Mouse (Mus musculus) mesoderm, embryonic 11.5 days (tissue): ENCODE results near the gene Tmem131l.

Experiments
- DNase-seq: peaks from one replicate; pipeline ENCODE4 v3.0.0-alpha.2; 2012; ENCODE audit warnings: low read depth, low spot score

Tmem131l gene

GRCm38 (mm10) chr3:84039646-84040475 is at the start of gene Tmem131l:
TSS of gene Tmem131l (minus strand) at chr3:84040175.
- peak; percentile 93 for DNase-seq

DNA sequence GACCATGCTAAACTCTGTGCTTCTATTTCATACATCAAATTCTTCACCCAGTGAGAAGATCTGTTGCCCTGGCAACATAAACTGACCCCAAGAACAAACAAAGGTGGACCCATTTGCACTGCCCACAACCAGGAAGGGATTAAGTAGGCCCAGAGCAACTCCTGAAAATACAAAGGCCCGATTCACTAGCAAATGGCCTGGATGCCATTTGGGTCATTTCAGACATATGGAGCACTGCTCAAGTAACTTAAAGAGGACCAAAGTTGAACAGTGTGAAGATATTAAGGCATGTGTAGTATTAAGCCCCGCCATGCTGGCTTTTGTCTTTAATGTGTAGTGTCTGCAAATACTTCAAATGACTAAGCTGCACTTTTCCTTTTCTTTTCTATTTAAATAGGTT is 46.9 kb upstream of the Tmem131l start:
- peak; percentile 34 for DNase-seq

DNA sequence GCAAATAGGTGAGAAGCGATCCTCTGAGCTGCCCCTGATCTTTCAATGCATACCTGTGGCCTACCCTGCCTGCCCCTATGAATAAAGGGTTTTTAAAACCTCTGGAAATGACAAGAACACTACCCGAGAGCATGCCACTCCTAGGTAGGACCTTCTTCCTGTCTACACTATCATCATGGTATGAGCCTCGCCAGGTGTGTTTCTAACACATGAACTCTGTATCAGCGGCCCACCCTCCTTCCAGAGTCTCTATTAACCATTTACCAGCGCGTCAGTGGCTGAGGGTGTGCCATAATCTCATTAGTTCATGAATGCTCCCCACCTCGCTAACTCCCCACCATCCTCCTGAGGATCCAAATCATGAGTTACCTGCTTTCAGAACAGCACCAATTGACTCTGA is 46.4 kb upstream of the Tmem131l start:
- DNase-seq = no peak

DNA sequence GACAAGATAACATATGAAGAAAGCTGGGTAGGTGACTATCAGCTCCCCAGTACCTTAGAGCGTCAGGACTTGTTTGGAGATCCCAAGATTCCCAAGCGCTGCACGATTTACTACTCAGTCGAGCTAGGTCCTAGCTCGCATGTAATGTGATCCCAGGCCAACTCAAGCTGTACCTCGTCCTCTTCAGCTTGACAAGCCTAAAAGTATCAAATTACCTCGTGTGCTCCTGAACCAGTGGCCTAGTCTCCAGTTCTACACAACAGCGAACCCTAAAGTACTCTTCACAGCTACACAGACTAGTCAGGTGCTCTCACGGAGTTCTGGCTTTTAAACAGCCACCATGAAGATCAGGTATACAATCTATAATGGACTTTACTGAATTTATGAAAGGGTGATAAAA is 45.5 kb upstream of the Tmem131l start:
- peak; percentile 62 for DNase-seq

GRCm38 (mm10) chr3:84081208-84081722 is 41.3 kb upstream of the Tmem131l start:
- DNase-seq = no peak

- DNase-seq = no peak
These were observed 40.1 kb upstream of the Tmem131l start for GRCm38 (mm10) chr3:84080074-84080473.

- no peak for DNase-seq
These were observed 37.5 kb upstream of the Tmem131l start for GRCm38 (mm10) chr3:84077505-84077904.

DNA sequence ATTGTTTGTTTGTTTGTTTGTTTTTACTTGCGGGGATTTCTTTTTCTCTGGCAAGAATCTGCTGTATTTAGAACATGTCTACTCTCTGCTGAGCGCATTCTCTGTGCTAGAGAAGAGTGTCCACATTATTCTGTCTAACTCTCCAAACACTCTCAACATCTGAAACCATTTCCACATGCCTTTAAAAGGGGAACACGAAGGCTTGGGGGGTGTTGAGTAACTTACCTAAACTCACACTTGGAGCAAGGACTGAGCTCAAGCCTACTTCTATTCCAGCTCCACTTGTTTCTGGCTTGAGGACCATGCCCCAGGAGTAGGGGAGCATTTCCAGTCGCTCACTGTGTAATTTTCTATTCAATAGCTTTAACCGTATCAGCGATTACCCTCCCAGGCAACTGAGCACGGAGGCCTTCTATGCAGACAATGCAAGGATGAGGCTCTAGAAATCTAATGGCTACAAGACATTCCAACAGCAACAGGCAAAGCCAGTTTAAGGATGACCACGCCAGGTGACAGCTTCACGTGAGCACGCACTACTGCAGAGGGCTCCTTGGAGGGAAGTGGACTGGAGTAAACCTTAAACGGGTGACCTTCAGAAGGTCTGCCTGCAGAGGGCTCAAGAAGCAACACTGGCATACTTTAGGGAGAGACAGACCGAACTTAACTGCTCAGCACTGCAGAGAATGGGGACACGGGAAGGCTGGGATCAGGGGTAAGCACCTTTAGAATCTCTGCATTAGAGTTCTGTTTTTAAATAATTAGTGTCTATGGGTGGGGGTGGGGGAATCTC is 36.8 kb upstream of the Tmem131l start:
- DNase-seq = no peak

- no peak for DNase-seq
These were observed 35.5 kb upstream of the Tmem131l start for GRCm38 (mm10) chr3:84075516-84075915.

GRCm38 (mm10) chr3:84074777-84075176 is 34.8 kb upstream of the Tmem131l start:
- DNase-seq = no peak

- no peak for DNase-seq
These were observed 31.7 kb upstream of the Tmem131l start for GRCm38 (mm10) chr3:84071641-84072040.

- DNase-seq = no peak
These were observed 30.8 kb upstream of the Tmem131l start for GRCm38 (mm10) chr3:84070811-84071210.

DNA sequence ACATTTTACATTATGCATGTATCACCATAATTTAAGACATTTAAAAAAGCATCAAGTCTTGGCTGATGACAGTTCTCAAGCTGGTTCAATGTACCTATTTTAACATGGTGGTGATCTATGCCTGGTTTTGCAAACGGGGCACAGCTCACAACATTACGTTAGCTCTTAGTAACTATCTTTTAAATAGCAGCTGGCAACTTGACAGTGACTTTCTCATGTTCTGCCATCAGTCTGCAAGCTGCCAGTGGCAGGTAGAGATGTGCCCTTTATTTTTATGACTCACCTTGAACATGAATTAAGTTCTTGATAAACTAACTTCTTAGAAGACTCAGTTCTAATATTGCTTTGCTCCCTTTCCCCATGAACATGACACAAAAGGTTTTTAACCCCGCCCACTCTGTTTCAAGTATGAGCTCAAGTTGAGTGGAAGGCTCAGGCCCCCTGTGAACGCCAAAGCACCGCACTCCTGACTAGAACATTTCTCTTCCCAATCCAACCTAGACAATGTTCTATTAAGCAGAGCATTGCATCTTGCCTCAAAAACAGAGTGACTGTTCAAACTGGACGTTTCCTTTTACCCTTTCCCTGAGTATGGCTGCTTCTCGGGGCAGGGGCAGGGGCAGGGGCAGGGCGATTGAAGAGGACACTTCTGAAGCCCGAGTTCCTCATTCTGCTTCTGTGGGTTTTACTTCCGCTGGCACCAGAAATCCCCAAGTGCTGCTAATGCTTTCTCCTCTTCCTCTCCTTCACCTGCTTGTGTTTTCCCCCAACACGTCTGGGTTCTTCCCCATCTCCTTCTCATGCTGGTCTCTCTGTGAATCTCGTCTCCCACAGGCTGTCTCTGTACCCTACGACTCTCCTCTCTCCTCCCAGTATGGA is 29.1 kb upstream of the Tmem131l start:
- no peak for DNase-seq

GRCm38 (mm10) chr3:84065825-84066224 is 25.9 kb upstream of the Tmem131l start:
- DNase-seq = no peak

GRCm38 (mm10) chr3:84063369-84063914 is 23.5 kb upstream of the Tmem131l start:
- DNase-seq = no peak

DNA sequence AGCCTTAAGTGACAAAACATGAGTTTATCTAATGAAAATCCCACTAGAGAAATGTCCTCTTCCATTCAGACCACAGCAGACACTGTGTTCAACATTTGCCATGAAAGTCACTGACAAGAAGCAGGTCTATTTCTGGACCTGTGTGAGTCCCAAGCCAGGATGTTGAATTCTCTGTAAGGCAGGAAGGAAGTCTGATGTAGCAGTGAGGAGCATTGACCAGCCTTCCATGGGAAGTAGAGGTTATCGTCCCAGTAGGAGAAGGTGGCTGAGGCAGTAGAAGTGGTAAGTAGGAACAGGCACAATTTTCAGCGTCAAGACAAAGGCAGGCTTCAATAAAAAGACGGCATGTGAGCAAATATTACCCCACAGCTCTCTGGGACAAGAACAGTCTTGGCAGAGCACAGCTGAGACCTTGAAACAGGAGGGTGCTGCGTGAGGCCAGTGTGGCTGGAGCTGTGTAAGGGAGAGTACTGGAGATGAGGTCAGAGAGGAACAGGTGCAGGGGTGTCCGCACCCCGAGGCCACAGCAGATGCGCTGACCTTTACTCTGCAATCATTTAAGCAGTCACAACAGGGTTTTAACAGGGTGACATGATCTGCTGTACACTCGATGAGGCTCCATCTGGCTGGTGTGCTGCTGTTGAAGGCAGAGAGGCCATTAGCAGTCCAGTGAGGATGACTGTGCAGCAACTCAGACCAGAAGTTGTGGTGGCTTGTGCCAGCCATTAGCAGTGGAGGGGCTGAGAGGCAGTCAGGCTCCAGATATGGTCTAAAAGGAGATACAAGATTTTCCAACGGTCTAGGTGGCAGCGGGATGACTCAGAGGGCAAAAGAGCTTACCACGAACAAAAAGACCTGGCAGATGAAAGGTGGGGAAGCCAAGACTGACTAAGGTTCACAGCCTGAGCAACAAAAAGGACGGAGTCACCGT is 21.8 kb upstream of the Tmem131l start:
- peak; percentile 27 for DNase-seq

- no peak for DNase-seq
These were observed 21.0 kb upstream of the Tmem131l start for GRCm38 (mm10) chr3:84060946-84061345.

DNA sequence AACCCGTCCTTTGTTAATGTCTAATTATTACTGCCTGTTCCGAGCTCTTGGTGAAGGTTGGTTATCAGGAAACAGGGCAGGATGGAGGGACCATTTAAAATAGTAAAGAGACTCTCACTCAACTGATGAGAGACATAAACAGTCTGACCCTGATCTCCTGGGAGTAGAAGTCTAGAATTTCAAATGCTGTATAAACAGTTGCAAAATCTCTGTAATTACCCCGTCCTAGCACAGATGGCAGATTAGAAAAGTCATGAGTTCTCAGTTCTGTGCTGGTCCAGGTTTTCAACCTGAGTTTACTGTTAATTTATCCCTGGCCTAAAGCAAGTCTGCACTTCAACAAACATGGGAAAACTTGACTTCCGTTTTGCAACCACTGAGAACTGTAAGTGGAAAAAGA is 20.2 kb upstream of the Tmem131l start:
- peak; percentile 19 for DNase-seq

- peak; percentile 31 for DNase-seq
These were observed 19.7 kb upstream of the Tmem131l start for GRCm38 (mm10) chr3:84059676-84060075.

DNA sequence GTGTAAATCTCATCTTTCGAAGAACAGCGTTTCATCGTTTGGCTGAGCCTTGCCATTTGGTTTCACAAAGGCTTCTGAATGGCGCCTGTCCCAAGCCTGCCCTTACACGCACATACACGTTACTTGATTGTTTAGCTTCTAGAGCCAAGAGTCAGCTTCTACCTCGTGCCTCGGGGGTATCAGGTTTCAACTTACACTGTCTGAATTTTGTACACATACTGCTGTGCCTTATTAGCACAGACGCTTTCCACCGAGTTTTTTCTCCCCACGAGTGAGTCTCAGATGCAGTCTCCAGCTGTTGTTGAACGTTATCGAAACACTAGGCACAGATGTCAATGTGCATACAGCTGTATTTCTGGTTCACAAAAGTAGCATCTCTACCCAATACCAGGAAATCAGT is 19.3 kb upstream of the Tmem131l start:
- peak; percentile 50 for DNase-seq
